Mouse (Mus musculus): ENCODE data around the gene Sec24b.

Sec24b gene

GRCm38 (mm10) chr3:130055416-130056385 lies 5.7 kb downstream of the Sec24b start:
- DNase-seq (ENCODE audit: low read depth in 2 of 2, low spot score in 2 of 2), result no peak

GRCm38 (mm10) chr3:130054587-130054986 lies 6.8 kb downstream of the Sec24b start:
- DNase-seq (ENCODE audit: low read depth in 2 of 2, low spot score in 2 of 2), result no peak

- no peak for DNase-seq (ENCODE audit: low read depth in 2 of 2, low spot score in 2 of 2)
Measured at GRCm38 (mm10) chr3:130053340-130054066, 7.8 kb downstream of the Sec24b start.

- DNase-seq (ENCODE audit: low read depth in 2 of 2, low spot score in 2 of 2), result no peak
Measured at GRCm38 (mm10) chr3:130052541-130053298, 8.6 kb downstream of the Sec24b start.

GRCm38 (mm10) chr3:130052116-130052515 lies 9.2 kb downstream of the Sec24b start:
- DNase-seq (ENCODE audit: low read depth in 2 of 2, low spot score in 2 of 2), result no peak

GRCm38 (mm10) chr3:130040711-130041110 lies 20.6 kb downstream of the Sec24b start:
- no peak for DNase-seq (ENCODE audit: low read depth in 2 of 2, low spot score in 2 of 2)

GRCm38 (mm10) chr3:130040017-130040416 lies 21.3 kb downstream of the Sec24b start:
- DNase-seq (ENCODE audit: low read depth in 2 of 2, low spot score in 2 of 2), result no peak

- DNase-seq (ENCODE audit: low read depth in 2 of 2, low spot score in 2 of 2), result no peak
Measured at GRCm38 (mm10) chr3:130028741-130029140, 32.6 kb downstream of the Sec24b start.

GRCm38 (mm10) chr3:130026181-130026580 lies 35.2 kb downstream of the Sec24b start:
- DNase-seq (ENCODE audit: low read depth in 2 of 2, low spot score in 2 of 2), result no peak

GRCm38 (mm10) chr3:130025556-130025955 lies 35.8 kb downstream of the Sec24b start:
- DNase-seq (ENCODE audit: low read depth in 2 of 2, low spot score in 2 of 2), result no peak

- no peak for DNase-seq (ENCODE audit: low read depth in 2 of 2, low spot score in 2 of 2)
Measured at GRCm38 (mm10) chr3:130012943-130013342, 48.4 kb downstream of the Sec24b start.

- DNase-seq (ENCODE audit: low read depth in 2 of 2, low spot score in 2 of 2), result no peak
Measured at GRCm38 (mm10) chr3:130011236-130011635, 50.1 kb downstream of the Sec24b start.

GRCm38 (mm10) chr3:130006141-130006540 lies 55.2 kb downstream of the Sec24b start:
- no peak for DNase-seq (ENCODE audit: low read depth in 2 of 2, low spot score in 2 of 2)

GRCm38 (mm10) chr3:130000926-130001325 lies 60.4 kb downstream of the Sec24b start:
- no peak for DNase-seq (ENCODE audit: low read depth in 2 of 2, low spot score in 2 of 2)

- no peak for DNase-seq (ENCODE audit: low read depth in 2 of 2, low spot score in 2 of 2)
Measured at GRCm38 (mm10) chr3:129998526-129998925, 62.8 kb downstream of the Sec24b start.

GRCm38 (mm10) chr3:129998001-129998400 lies 63.4 kb downstream of the Sec24b start:
- DNase-seq (ENCODE audit: low read depth in 2 of 2, low spot score in 2 of 2), result no peak

- no peak for DNase-seq (ENCODE audit: low read depth in 2 of 2, low spot score in 2 of 2)
Measured at GRCm38 (mm10) chr3:129997324-129997723, 64.0 kb downstream of the Sec24b start.

- no peak for DNase-seq (ENCODE audit: low read depth in 2 of 2, low spot score in 2 of 2)
Measured at GRCm38 (mm10) chr3:129987297-129987696, 74.1 kb downstream of the Sec24b start.

- DNase-seq (ENCODE audit: low read depth in 2 of 2, low spot score in 2 of 2), result no peak
Measured at GRCm38 (mm10) chr3:129985335-129985734, 76.0 kb downstream of the Sec24b start.

- no peak for DNase-seq (ENCODE audit: low read depth in 2 of 2, low spot score in 2 of 2)
Measured at GRCm38 (mm10) chr3:129984797-129985196, 76.6 kb downstream of the Sec24b start.

GRCm38 (mm10) chr3:129982271-129982670 lies 79.1 kb downstream of the Sec24b start:
- DNase-seq (ENCODE audit: low read depth in 2 of 2, low spot score in 2 of 2), result no peak
